Mouse (Mus musculus): ENCODE measurements at regions not wholly inside any gene's neighbourhood (a gene's known extent, or its start where the extent isn't known, plus 50 kb on each side); places are given as distances from the start of the nearest gene placed in this dataset.

DNA sequence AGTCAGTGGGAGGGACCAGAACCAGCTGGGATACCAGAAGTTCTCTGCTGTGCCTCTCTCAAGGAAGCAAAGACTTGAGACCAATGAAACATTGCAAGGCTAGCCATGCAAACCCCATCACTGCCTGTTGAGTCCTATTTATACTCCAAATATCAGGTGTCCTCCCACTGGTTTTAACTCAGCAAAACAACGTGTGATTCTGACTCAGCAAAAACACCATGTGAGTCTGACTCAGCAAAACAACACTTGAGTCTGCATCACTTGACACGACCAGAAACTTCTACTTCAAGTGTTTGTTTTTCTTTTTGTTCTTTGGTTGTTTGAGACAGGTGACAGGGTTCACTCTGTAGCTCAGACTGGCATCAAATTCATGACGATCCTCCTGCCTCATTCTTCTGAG lies 204.6 kb upstream of the Ctbp2 start:
- TF ChIP-seq CTCF (IDR thresholded peaks at IDR 0.05; ENCODE audit: low read depth, low read length) (no peak), POLR2A (IDR thresholded peaks at IDR 0.05; ENCODE audit: borderline replicate concordance, low read depth, low read length) (no peak)

Data from bone marrow macrophage, adult 2 months (primary cell).